Mouse (Mus musculus) C2C12 (cell line): Measurements from ENCODE around the gene Macrod1. TPM values are rescaled to one million over a fixed set of nuclear protein-coding genes. Genes with fewer than 3 reads are reported as not detected.

Experiments
- H3K27me3 ChIP-seq: one replicate; pipeline ENCODE4 v1.6.1; 2011; ENCODE audit not compliant: control insufficient read depth, insufficient read depth, insufficient read length
- H3K36me3 ChIP-seq: one replicate; pipeline ENCODE4 v1.6.1; 2011; ENCODE audit not compliant: control insufficient read depth, insufficient read depth
- H3K4me3 ChIP-seq: one replicate; pipeline ENCODE4 v1.5.1; 2011; ENCODE audit warnings: mild to moderate bottlenecking, control low read depth; ENCODE audit not compliant: poor library complexity, insufficient read depth, severe bottlenecking
- H3K79me2 ChIP-seq: one replicate; pipeline ENCODE4 v1.6.1; 2011; ENCODE audit not compliant: control insufficient read depth, insufficient read depth
- H3K79me3 ChIP-seq: one replicate; pipeline ENCODE4 v1.6.1; 2011; ENCODE audit warnings: low read depth, control low read depth
- H3ac ChIP-seq: one replicate; pipeline ENCODE3; 2011; ENCODE audit warnings: low read depth; ENCODE audit not compliant: control insufficient read depth, insufficient read length
- CEBPB ChIP-seq: IDR thresholded peaks from one replicate; pipeline ENCODE4 v1.6.1; 2011; ENCODE audit warnings: low read depth, mild to moderate bottlenecking, control low read depth, moderate library complexity
- CTCF ChIP-seq: IDR thresholded peaks from one replicate; pipeline ENCODE4 v1.5.1; 2011; ENCODE audit not compliant: control insufficient read depth, insufficient read depth, insufficient read length
- FOSL1 ChIP-seq: IDR thresholded peaks from one replicate; pipeline ENCODE4 v1.8.0; 2011; ENCODE audit warnings: mild to moderate bottlenecking, low read length; ENCODE audit not compliant: poor library complexity, insufficient read depth, severe bottlenecking
- MAX ChIP-seq: IDR thresholded peaks from one replicate; pipeline ENCODE4 v1.6.1; 2011; ENCODE audit warnings: mild to moderate bottlenecking, control low read depth
- MYOD1 ChIP-seq: IDR thresholded peaks from one replicate; pipeline ENCODE4 v1.6.1; 2011; ENCODE audit warnings: low read depth; ENCODE audit not compliant: control insufficient read depth, insufficient read length
- MYOG ChIP-seq: IDR thresholded peaks from one replicate; pipeline ENCODE4 v1.6.1; 2011; ENCODE audit not compliant: control insufficient read depth, insufficient read length; ENCODE audit errors: extremely low read depth
- USF1 ChIP-seq: IDR thresholded peaks from one replicate; pipeline ENCODE4 v1.6.1; 2011; ENCODE audit warnings: low read depth, mild to moderate bottlenecking, control low read depth, moderate library complexity
- polyA plus RNA-seq: library from polyadenylated mRNA; unstranded; fragments of >200 nt; fragmentation: generic; extraction: Trizol; gene quantifications from one replicate; pipeline ENCODE4 v1.2.1, GENCODE M21; 2012; ENCODE audit warnings: missing spikeins

Macrod1 gene
- polyA plus RNA-seq, 1 experiment, result 8.3 TPM

DNA sequence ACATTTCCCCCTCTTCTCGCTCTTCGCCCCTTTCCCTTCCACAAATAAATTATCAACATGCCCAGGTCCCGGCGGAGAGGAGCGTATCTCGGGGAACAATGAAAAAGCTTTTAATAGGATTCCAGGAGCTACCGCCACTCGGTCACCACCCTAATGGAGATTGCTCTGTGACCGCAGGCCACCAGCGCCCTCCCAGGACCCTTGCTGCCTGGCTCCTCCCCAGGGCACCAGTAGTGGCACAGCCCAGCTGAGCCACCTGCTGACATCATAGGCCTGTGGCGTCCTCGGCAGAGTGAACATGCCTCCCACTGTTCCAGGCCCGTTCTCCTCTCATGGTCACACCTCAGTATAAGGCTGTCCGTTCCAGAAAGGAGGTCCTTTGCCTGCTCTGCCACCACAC lies 101.1 kb downstream of the Macrod1 start:
- no peaks in the 10 kb centered on the region for H3K79me3 ChIP-seq
- H3K27me3 ChIP-seq, result no peaks in the 10 kb centered on the region
- H3ac ChIP-seq, result no peak overlapping the region
- no peaks in the 10 kb centered on the region for H3K36me3 ChIP-seq
- H3K4me3 ChIP-seq, result no peak overlapping the region
- no peaks in the 10 kb centered on the region for H3K79me2 ChIP-seq
- no peak for TF ChIP-seq MYOD1
- no peak for TF ChIP-seq MYOG
- no peak for TF ChIP-seq FOSL1
- TF ChIP-seq MAX, result no peak

DNA sequence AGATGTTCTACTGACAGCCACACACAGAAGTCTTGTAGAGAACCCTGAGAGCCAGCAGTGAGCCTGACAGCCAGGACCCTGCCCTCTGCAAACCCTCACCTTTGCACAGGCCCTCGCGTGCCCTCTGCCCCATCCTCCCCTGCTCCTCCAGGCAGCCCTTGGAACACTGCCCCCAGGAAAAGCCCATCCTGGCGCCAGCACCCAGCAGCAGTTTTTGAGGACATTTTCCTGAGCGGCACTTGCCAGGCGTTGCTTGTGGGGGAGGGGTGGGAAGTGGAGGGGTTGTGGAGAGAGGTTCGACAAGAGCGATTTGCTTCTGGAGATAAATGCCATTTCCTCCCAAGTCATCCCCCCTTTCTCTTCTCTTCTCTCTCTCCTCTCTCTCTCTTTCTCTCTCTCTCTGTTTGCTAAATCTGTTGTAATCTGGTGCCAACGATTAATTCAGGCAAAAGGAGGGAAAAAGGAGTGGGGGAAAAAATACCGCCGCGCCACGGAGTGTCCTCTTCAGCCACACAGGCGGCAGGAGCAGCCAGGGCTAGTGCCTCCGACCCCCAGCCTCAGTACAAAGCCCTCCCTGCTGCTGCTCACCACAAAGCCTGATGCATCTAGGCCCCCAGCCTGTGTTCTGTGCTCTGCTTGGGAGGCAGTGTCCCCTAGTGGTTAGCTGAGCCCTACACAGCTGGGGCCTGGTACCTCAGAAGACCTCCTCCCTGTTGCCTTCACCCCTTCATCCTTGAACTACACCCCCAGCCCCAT lies 103.7 kb downstream of the Macrod1 start:
- Histone ChIP-seq H3K27me3 (peaks cover 8% of the 10 kb centered on the region), H3K79me2 (no peaks in the 10 kb centered on the region), H3ac (no peak overlapping the region), H3K4me3 (no peak overlapping the region), H3K36me3 (no peaks in the 10 kb centered on the region), H3K79me3 (no peaks in the 10 kb centered on the region)
- TF ChIP-seq MAX (no peak), CTCF (peak; percentile 84)

DNA sequence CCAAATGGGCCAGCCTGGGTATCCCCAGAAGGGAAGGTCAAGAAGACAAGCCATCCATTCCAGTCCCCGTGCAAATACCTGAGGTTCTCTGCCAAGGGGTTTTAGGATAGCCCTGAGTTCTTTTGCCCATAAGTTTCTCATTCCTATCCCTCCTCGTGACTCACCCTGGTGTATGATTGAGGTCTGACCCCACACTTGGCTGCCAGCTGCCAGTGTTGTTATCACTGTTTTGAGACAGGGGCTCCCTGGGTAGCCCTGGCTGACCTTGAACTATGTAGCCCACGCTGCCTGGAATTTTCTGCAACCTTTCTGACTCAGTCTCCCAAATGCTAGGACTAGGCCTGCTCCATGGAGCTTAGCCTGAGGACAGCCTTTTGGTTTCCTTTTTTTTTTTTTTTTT lies 104.5 kb downstream of the Macrod1 start:
- H3K27me3 ChIP-seq, result peaks cover 15% of the 10 kb centered on the region
- no peak overlapping the region for H3ac ChIP-seq
- H3K79me3 ChIP-seq, result no peaks in the 10 kb centered on the region
- H3K4me3 ChIP-seq, result no peak overlapping the region
- no peaks in the 10 kb centered on the region for H3K36me3 ChIP-seq
- TF ChIP-seq CTCF (no peak), USF1 (peak; percentile 39), CEBPB (no peak), MYOG (no peak), MAX (no peak), MYOD1 (peak; percentile 26)
- H3K79me2 ChIP-seq, result no peaks in the 10 kb centered on the region

DNA sequence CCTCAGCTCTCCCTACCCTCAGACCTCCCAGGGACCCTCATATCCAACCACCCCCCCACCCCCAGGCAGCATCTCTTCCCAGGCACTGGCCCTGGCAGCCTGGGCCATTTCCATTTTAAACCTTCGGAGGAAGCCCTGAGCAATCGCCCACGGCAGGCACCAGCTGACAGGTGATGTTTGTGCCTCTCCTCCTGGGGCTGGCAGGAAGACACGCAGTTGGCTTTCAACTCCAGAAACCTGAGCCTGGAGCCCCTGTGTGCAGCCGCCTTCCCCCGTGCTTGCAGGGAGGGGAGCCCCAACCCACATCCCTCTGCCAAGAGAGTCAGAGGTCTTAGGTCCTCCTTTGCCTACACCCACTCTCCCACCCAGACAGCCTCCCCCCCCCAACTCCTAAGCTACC lies 107.6 kb downstream of the Macrod1 start:
- TF ChIP-seq FOSL1 (no peak), CEBPB (no peak), CTCF (no peak), MYOD1 (no peak)
- Histone ChIP-seq H3ac (no peak overlapping the region), H3K27me3 (peaks cover 26% of the 10 kb centered on the region), H3K79me2 (no peaks in the 10 kb centered on the region), H3K79me3 (no peaks in the 10 kb centered on the region), H3K36me3 (no peaks in the 10 kb centered on the region), H3K4me3 (no peak overlapping the region)

DNA sequence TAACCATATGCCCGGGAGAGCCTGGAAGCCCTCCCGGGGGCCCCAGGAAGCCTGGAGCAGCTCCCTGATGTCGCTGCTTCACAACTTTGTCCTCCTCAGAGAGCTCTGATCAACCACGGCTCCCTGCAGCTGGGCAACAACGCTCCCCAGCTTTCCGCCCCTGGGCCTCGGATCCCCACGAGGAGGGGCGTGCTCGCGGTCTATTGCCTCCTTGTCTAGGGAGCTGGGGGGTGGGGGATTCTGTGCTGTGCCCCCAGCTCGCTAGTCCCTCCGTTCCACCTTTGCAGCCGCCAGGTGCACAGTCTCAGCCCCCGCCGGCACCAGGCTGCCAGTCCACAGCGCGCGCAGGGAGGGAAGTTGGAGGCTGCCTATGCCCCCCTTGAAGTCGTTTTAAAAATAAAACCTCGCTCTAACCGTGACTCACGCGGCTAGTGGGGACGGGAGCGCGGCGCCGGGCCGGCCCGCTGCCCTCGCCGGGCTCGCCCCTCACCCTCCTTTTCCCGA lies 108.3 kb downstream of the Macrod1 start:
- Histone ChIP-seq H3K79me2 (no peaks in the 10 kb centered on the region), H3ac (no peak overlapping the region), H3K4me3 (no peak overlapping the region), H3K36me3 (no peaks in the 10 kb centered on the region), H3K27me3 (peaks cover 26% of the 10 kb centered on the region), H3K79me3 (no peaks in the 10 kb centered on the region)
- TF ChIP-seq MYOD1, result no peak
- TF ChIP-seq USF1, result no peak
- no peak for TF ChIP-seq MAX
- no peak for TF ChIP-seq FOSL1
- no peak for TF ChIP-seq CEBPB
- no peak for TF ChIP-seq CTCF
- TF ChIP-seq MYOG, result no peak

DNA sequence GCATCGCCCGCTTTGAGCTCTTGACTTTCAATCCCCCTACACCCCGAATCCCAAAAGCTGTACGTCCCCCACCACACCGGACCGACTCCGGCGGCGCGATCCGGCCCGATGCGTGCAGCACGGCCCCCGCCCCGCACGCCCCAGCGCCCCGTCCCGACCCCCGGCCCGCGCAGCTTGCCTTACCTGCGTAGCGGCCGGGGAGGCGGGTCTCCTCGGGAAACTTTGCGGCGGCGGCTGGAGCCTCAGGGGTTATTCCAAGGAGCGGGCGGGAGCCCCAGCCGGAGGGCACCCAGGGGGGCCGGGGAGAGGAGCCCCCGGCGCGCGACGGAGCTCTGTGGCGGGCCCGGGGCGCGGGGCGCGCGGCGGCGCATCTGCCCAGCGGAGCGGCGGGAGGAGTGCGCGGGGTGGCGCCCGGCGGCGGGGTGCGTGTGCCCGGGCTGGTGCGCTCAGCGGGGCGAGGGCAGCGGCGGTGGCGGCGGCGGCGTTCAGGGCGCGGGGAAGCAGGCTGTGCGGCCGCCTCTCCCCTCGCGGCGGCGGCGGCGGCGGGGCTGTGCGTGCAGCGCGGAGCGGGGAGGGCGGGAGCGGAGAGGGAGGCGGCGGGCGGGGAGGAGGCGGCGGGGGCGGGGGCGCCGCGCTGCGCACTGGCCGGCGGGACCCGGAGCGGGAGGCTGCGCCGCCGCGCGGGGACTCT lies 109.0 kb downstream of the Macrod1 start:
- Histone ChIP-seq H3ac (no peak overlapping the region), H3K79me2 (no peaks in the 10 kb centered on the region), H3K27me3 (peaks cover 26% of the 10 kb centered on the region), H3K36me3 (no peaks in the 10 kb centered on the region), H3K79me3 (no peaks in the 10 kb centered on the region), H3K4me3 (no peak overlapping the region)
- no peak for TF ChIP-seq CTCF
- no peak for TF ChIP-seq MYOD1
- no peak for TF ChIP-seq CEBPB
